Mouse (Mus musculus) hindbrain, embryonic 16.5 days (tissue): ENCODE results near the gene Mrpl28. TPM values are rescaled to one million over a fixed set of nuclear protein-coding genes. Genes with fewer than 3 reads are reported as not detected.

ENCODE experiments used
- ATAC-seq: fragments of 200-750 bp; cut with Nextera tagmentation; 2 replicates; pipeline ENCODE4 v1.8.0; 2017; ENCODE audit warnings: moderate TSS enrichment, moderate library complexity
- H3K27ac ChIP-seq: fragments of 300-500 bp; sonication (generic); 2 replicates; pipeline ENCODE4 v1.5.1; 2014; ENCODE audit warnings: low read depth, mild to moderate bottlenecking, control low read depth, low read length, moderate library complexity
- H3K27me3 ChIP-seq: fragments of 300-500 bp; sonication (generic); replicated peaks from 2 replicates; pipeline ENCODE4 v1.6.1; 2014; ENCODE audit warnings: low read length; ENCODE audit not compliant: control insufficient read depth, insufficient read depth
- H3K36me3 ChIP-seq: fragments of 300-500 bp; sonication (generic); 2 replicates; pipeline ENCODE4 v1.6.1; 2014; ENCODE audit warnings: mild to moderate bottlenecking, low read length, moderate library complexity, mixed read lengths; ENCODE audit not compliant: control insufficient read depth, insufficient read depth
- H3K4me1 ChIP-seq: fragments of 300-500 bp; sonication (generic); 2 replicates; pipeline ENCODE4 v1.6.1; 2014; ENCODE audit warnings: low read depth, low read length; ENCODE audit not compliant: control insufficient read depth, insufficient read depth
- H3K4me2 ChIP-seq: fragments of 300-500 bp; sonication (generic); 2 replicates; pipeline ENCODE4 v1.6.1; 2014; ENCODE audit warnings: mild to moderate bottlenecking, low read length, control low read depth, moderate library complexity
- H3K4me3 ChIP-seq: fragments of 300-500 bp; sonication (generic); 2 replicates; pipeline ENCODE4 v1.5.1; 2014; ENCODE audit warnings: mild to moderate bottlenecking, low read length, control low read depth, moderate library complexity
- H3K9ac ChIP-seq: fragments of 300-500 bp; sonication (generic); 2 replicates; pipeline ENCODE4 v1.6.1; 2014; ENCODE audit warnings: low read depth, mild to moderate bottlenecking, control low read depth, low read length, moderate library complexity
- H3K9me3 ChIP-seq: fragments of 300-500 bp; sonication (generic); 2 replicates; pipeline ENCODE4 v1.6.1; 2014; ENCODE audit warnings: mild to moderate bottlenecking, low read length, moderate library complexity; ENCODE audit not compliant: control insufficient read depth
- WGBS: fragments of 180-500 bp; shearing (Covaris S2); extraction: QIAGEN DNeasy Blood & Tissue Kit; methylation state at CpG from one replicate; pipeline ENCODE4 v1.1.7; 2014; 5-methylcytosine and 5-hydroxymethylcytosine counted together
- polyA plus RNA-seq: library from polyadenylated mRNA; unstranded; fragments of >200 nt; fragmentation: Nextera tagmentation; extraction: Ambion mirVana; gene quantifications from 2 replicates; pipeline ENCODE4 v1.2.1, GENCODE M21; 2015

The Mrpl28 gene
- 188 and 195 TPM in 2 replicates for polyA plus RNA-seq

GRCm38 (mm10) chr17:26123267-26123684 lies at the start of gene Mrpl28:
TSS of gene Mrpl28 (plus strand) at chr17:26123500.
- Histone ChIP-seq H3K4me3 (peak within 1 kb of the TSS; percentile 85), H3K4me2 (peak within 1 kb of the TSS; percentile 76), H3K9ac (peak within 1 kb of the TSS; percentile 84), H3K36me3 (peaks cover 16% of the 10 kb centered on the region), H3K27ac (peak within 1 kb of the TSS; percentile 56; the same call in 1 of the 2 replicates), H3K4me1 (peaks cover 21% of the 10 kb centered on the region), H3K9me3 (no peaks in the 10 kb centered on the region), H3K27me3 (peaks cover under 1% of the 10 kb centered on the region; the same call in 1 of the 2 replicates)
- WGBS: under 1% methylated on average over 32 of the region's 32 CpGs
- peak; percentile 96 for ATAC-seq

GRCm38 (mm10) chr17:26075246-26075645 lies 48.1 kb upstream of the Mrpl28 start:
- WGBS: 76% methylated on average over 3 of the region's 3 CpGs

DNA sequence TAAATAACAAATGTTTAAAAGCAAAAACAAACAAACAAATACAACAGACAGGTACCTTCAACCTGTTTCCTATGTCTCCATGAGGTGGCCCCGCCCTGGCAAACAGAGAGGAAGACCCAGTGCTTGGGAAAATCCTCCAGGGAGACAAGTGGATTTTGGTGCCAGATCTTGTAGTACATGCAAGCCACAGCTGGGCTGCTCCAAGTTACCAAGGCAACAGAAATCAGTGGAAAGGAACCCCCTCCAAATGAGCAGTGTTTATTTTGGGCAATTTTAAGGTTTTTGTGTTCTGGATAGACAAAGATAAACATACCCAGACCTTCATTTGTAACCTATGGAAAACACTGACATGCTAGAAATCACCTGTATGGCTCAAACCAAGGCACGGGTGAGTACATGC lies 44.4 kb upstream of the Mrpl28 start:
- Histone ChIP-seq H3K4me2 (no peak overlapping the region), H3K9me3 (no peaks in the 10 kb centered on the region), H3K9ac (no peak overlapping the region), H3K27me3 (no peaks in the 10 kb centered on the region), H3K4me3 (no peak overlapping the region), H3K36me3 (peaks cover 3% of the 10 kb centered on the region; the same call in 1 of the 2 replicates), H3K27ac (no peak overlapping the region), H3K4me1 (no peaks in the 10 kb centered on the region)
- 74% methylated on average over 2 of the region's 2 CpGs for WGBS
- ATAC-seq: 0 out of 2 replicates have a peak, but pooled peaks have one; percentile 24

More at GRCm38 (mm10) chr17:26075246-26075645, 48.1 kb upstream of the Mrpl28 start:
- H3K9me3 ChIP-seq: no peaks in the 10 kb centered on the region
- H3K27me3 ChIP-seq: peaks cover 4% of the 10 kb centered on the region; the same call in 1 of the 2 replicates
- no peaks in the 10 kb centered on the region for H3K36me3 ChIP-seq
- H3K27ac ChIP-seq: no peak overlapping the region
- H3K9ac ChIP-seq: no peak overlapping the region
- ATAC-seq: no peak
- no peak overlapping the region for H3K4me2 ChIP-seq
- H3K4me1 ChIP-seq: no peaks in the 10 kb centered on the region
- H3K4me3 ChIP-seq: no peak overlapping the region

DNA sequence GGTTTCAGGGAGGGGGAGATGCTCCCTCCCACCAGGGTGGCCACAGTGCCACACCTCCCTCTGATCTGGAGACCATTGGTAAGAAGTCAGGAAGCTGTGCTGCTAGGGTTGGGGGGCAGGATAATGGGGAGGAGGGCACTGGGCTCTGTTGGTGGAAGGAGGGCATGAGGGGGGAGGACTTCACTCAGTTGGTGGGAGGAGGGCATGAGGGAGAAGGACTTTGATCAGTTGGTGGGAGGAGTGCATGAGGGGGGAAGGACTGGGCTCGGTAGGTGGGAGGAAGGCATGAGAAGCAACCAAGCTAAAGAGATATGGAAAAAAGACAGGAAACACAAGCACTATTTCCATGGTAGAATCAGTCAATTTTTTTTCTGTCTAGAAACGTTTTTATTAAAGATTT lies 42.4 kb upstream of the Mrpl28 start:
- WGBS: 47% methylated on average over 2 of the region's 2 CpGs
- H3K9ac ChIP-seq: no peak overlapping the region

GRCm38 (mm10) chr17:26087059-26087564 lies 36.2 kb upstream of the Mrpl28 start:
- Histone ChIP-seq H3K9ac (no peak overlapping the region), H3K4me1 (0 out of 2 replicates have a peak, but pooled peaks cover 6% of the 10 kb centered on the region), H3K4me3 (no peak overlapping the region), H3K27me3 (no peaks in the 10 kb centered on the region), H3K9me3 (no peaks in the 10 kb centered on the region), H3K27ac (no peak overlapping the region), H3K4me2 (no peak overlapping the region), H3K36me3 (no peaks in the 10 kb centered on the region; the same call in 1 of the 2 replicates)
- 95% methylated on average over 9 of the region's 9 CpGs for WGBS
- no peak for ATAC-seq

More for the DNA sequence above, 42.4 kb upstream of the Mrpl28 start:
- H3K27ac ChIP-seq: no peak overlapping the region
- no peak for ATAC-seq
- no peaks in the 10 kb centered on the region for H3K9me3 ChIP-seq
- H3K4me3 ChIP-seq: no peak overlapping the region
- H3K27me3 ChIP-seq: no peaks in the 10 kb centered on the region
- no peak overlapping the region for H3K4me2 ChIP-seq
- H3K4me1 ChIP-seq: no peaks in the 10 kb centered on the region
- peaks cover 3% of the 10 kb centered on the region; the same call in 1 of the 2 replicates for H3K36me3 ChIP-seq

DNA sequence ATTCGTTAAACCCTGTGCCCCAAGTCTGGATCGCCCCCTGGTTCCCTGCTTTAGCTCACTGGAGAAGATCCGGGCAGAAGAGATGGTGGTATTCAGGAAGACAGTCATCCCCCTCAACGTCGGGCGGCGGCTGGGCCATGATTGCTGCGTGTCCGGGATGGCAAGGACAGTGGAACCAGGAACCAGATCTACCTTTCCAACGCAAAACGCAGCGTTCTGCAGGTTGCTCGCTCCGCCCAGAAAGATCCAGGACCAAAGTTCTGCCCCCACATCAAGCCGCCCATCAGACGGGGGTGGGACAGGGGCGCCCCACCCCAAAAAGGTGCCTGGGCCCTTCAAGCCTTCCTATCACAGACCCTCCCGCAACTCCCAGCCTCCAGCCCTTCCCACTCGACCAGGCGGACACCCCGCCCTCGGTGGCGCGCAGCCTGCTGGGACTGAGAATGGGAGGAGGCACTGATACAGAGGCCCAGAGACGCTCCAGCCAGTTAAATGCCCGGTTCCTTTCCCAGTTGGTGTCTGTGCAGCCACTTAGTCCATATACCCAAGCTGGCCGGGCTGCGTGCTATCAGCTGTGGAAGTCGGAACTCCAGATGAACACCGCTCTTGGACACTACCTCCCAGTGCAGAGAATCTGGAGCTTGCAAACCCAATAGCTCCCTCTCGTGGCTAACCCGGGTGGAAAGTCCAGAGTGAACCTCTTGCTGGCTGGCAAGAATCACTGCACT lies 33.2 kb upstream of the Mrpl28 start, which contains the start of gene Decr2:
Gene Decr2 (minus strand): TSS at position 433 of the 728 bp plus-strand sequence.
- ATAC-seq: peak; percentile 94
- H3K27ac ChIP-seq: peak within 1 kb of the TSS; percentile 77
- no peaks in the 10 kb centered on the region for H3K9me3 ChIP-seq
- H3K9ac ChIP-seq: peak within 1 kb of the TSS; percentile 66
- H3K4me1 ChIP-seq: peaks cover 6% of the 10 kb centered on the region; the same call in 1 of the 2 replicates
- H3K4me3 ChIP-seq: peak within 1 kb of the TSS; percentile 49
- H3K27me3 ChIP-seq: no peaks in the 10 kb centered on the region
- no peaks in the 10 kb centered on the region for H3K36me3 ChIP-seq
- WGBS: under 1% methylated on average over 32 of the region's 32 CpGs
- H3K4me2 ChIP-seq: peak within 1 kb of the TSS; percentile 70

GRCm38 (mm10) chr17:26094531-26095110 lies 28.7 kb upstream of the Mrpl28 start:
- peak overlapping the region; percentile 63 for H3K4me3 ChIP-seq
- peak overlapping the region; percentile 95 for H3K4me2 ChIP-seq
- H3K4me1 ChIP-seq: peaks cover 1% of the 10 kb centered on the region; the same call in 1 of the 2 replicates
- no peak for ATAC-seq
- no peak overlapping the region for H3K27ac ChIP-seq
- 33% methylated on average over 9 of the region's 9 CpGs for WGBS
- no peaks in the 10 kb centered on the region for H3K9me3 ChIP-seq
- peak overlapping the region; percentile 84 for H3K9ac ChIP-seq
- H3K36me3 ChIP-seq: no peaks in the 10 kb centered on the region
- H3K27me3 ChIP-seq: no peaks in the 10 kb centered on the region

DNA sequence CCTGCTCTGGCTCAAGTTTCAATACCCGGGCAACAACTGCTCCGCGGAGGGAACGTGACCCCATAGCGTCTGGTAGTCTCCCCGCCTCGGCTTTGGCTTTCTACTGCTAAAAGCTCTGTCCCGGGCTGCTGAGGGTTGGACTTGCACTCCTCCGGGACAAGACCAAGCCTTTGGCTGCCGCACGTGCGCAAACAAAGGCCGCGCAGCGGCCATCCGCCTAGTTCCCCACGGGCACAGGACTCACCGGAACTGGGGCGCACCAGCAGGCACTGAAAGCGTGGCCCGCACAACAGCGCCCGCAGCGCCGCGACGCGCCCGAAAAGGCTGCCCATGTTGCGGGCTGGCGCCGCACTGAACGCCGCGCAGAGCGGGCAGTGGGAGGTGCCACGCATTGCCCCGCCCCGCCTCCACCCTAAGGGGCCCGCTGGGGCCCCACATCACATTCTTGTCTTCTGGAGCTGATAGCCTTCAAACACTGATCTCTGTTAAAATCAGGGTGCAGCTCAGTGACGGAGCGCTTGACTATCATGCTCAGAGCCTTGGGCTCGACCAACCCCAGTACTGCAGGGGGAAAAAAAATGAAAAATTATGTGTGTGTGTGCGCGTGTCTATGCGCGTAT lies 28.1 kb upstream of the Mrpl28 start, which contains the start of gene Nme4:
Gene Nme4 (minus strand): TSS at position 482 of the 620 bp plus-strand sequence.
- WGBS: 2% methylated on average over 47 of the region's 47 CpGs
- Histone ChIP-seq H3K27me3 (no peaks in the 10 kb centered on the region), H3K36me3 (no peaks in the 10 kb centered on the region), H3K4me1 (no peaks in the 10 kb centered on the region; the same call in 1 of the 2 replicates), H3K9me3 (no peaks in the 10 kb centered on the region), H3K4me2 (peak within 1 kb of the TSS; percentile 95), H3K27ac (peak within 1 kb of the TSS; percentile 48; the same call in 1 of the 2 replicates), H3K9ac (peak within 1 kb of the TSS; percentile 84), H3K4me3 (peak within 1 kb of the TSS; percentile 63)
- ATAC-seq: peak; percentile 73
